Mouse (Mus musculus) 3134 (cell line): ENCODE measurements around the gene Cd164l2.

Experiments
- DNase-seq: peaks from one replicate; pipeline ENCODE4 v3.0.0-alpha.2; 2011; ENCODE audit warnings: low spot score; ENCODE audit not compliant: insufficient read length; ENCODE audit errors: extremely low read depth

The Cd164l2 gene

DNA sequence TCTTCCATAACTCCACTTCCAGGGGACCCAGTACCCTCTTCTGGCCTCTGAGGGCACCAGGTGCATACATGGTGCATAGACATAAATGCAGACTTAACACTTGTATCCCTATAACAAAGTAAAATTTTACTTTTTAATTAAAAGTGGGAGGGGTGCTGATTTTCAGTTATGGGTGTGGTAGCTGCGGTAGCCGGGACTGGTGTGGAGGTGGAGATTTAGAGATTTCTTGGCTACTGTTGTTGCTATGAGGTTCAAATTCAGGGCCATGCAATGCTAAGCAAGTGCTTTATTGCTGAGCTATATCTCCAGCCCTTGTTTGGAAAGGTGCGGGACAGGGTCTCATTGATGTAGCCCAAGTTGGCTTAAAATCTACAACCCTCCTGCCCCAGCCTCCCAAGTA lies 6.8 kb downstream of the Cd164l2 start:
- DNase-seq = no peak

DNA sequence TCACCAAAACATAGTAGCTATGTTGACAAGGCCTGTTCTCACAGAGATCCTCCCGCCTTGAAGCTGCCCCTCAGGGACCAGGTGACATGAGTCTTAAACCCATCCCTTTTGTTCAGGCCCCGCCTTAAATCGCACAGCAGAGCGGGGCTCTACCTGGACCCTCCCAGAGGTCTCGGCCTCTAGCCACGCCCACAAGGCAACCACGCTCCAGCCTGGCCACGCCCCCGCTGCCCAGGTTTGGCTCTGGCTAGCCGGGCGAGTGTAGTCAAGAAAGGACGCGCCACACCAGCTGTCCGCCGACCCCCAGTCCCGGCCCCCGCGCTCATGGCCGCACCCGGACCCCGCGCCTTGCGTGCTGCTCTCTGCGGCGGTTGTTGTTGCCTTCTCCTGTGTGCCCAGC lies 8.7 kb downstream of the Cd164l2 start:
- no peak for DNase-seq

DNA sequence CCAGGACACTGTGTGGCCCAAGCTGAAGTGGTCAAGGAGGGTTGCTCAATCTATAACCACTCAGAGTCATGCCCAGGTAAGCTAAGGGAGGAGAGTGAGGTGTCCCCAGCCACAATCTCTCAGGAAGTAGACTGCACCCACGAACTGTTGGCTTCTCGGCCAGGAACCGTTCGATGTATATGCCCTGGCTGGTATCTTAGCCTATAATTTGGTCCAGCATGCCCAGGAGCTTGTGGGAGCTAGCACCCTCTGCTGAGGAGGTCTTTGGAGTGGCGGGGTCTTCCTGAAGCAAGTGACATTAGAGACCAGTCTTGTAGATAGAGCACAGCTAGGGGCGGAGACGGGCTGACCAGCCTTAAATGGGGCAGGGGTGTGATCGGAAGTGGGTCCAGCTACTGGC lies 9.8 kb downstream of the Cd164l2 start:
- no peak for DNase-seq

DNA sequence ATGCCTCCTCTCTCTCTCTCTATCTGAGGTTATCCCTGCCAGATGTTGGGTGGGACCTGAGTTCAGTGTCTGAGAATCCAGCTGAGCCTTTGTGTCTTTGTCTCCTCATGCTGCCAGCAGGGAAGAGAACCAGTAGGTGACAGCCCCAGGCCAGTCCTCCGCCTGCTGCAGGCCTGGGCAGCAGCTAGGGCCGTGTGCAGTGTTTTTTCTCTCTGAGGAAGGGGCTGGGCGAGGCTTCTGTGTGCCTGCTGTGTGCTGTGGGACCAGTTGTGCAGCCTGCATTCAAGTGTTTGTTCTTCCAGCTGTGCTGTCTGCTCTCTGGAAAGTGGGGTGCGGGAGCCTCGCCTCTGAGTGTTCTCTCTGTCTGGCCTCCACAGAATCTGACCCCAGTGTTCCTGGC lies 11.9 kb downstream of the Cd164l2 start:
- DNase-seq = no peak

DNA sequence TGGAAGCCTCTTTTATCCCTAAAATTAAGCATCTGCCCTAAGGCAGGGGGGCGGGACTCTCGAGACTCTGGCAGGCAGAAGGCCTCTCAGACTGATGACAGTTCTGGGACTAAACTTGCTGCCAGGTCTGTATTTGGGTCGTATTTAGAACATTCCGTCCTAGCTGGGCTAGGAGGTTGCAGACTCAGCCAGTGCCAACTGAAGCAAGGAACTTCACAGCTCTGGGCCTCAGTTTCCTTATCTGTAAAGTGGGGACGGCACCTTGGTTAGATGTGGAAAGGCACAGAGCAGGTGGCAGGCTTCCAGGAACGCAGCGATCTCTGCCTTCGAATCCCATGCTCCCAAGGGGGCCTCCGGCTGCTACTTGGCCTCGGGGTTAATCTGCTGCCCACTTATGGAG lies 14.1 kb downstream of the Cd164l2 start:
- DNase-seq = no peak

DNA sequence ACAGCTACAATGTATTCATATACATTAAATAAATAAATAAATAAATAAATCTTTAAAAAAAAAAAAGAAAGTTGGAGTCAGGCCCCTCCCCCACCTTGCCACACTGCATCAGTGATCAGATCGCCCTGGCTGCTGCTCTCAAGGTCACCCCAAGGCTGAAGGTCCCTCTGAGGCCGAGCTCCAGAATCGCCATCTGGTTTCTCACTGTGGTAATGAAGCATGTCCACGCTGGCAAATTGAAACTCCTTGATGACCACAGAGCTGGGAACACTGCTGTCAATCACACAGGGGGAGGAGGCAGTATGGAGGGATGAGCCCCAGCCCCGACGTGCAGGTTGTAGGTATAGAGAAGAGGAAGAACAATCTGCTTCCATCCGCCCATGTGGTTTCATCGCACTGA lies 15.7 kb downstream of the Cd164l2 start:
- DNase-seq = no peak

DNA sequence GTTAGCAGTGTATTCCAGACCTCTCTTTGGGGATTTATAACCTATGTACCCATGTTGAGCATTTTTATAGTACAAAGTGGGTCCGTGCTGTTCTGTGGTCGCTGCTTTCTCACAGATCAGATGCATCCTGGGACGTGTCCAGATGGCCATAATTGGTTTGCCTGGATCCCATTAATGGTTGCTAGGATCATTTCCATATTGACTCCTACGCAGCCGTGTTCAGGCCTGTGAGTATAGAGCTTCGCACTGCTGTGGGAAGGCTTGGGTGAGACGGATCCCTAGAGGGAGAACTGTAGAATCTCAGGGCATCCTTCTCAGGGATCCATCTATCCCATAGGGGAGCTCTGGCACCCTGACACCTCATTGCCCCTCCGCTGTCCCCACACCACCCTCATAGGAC lies 17.7 kb downstream of the Cd164l2 start:
- no peak for DNase-seq

DNA sequence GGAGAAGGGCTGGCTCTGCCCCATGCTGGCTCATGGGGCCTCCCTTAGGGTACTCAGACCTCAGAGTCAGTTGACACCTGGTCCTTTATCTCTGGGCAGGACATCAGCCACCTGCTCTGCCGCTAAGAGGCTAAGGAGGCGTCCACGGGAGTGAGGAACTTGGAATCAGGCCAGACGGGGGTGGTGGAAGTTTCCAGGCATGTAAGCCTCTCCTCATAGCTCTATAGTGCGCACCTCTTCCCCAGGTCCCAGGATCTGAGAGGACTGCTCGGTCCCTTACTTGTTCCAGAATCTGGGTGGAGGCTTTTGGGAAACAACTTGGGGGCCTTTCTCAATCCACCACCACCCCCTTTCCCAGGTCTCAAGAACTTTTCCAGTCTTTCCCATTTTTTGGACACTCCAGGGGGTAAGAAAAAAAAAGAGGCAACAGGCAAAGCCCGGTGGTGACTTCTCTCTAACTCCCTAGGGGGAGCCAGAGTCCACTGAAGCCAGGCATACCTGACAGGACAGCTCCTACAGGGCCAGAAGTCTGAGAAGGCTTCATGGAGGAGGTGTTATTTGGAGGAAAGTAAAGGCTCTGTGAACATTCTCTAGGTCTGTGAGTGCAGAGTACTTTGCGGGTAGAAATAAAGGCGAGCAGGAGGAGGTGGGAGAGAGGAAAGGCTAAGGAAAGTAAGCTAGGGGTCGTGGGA lies 21.5 kb downstream of the Cd164l2 start:
- no peak for DNase-seq

DNA sequence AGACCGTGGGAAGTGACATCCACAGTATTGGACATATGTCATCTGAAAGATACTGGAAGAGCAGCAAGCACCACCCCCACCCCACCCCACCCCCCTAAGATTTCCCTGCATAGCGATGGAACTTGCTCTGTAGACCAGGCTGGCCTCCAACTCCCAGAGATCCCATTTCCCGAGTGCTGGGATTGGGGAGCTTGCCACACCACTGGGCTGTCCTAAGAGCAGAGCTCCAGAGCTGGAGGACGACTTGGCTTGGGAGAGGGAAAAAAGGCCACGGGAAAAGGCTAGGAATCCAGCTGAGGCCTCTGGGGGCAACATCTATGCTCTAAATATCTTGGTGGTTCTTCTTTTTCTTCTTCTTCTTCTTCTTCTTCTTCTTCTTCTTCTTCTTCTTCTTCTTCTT lies 22.8 kb downstream of the Cd164l2 start:
- DNase-seq = no peak

DNA sequence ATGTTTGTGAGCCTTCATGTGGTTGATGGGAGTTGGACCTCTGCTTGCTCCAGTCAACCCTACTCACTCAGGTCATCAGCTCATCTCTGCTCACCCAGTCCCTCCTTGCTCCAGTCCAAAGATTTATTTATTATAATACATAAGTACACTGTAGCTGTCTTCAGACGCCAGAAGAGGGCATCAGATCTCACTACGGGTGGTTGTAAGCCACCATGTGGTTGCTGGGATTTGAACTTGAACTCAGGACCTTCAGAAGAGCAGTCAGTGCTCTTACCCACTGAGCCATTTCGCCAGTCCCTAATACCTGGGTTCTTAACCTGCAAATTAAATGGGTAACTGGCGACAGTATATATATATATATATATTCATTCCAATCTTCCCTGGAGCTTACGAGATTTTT lies 23.5 kb downstream of the Cd164l2 start:
- no peak for DNase-seq

DNA sequence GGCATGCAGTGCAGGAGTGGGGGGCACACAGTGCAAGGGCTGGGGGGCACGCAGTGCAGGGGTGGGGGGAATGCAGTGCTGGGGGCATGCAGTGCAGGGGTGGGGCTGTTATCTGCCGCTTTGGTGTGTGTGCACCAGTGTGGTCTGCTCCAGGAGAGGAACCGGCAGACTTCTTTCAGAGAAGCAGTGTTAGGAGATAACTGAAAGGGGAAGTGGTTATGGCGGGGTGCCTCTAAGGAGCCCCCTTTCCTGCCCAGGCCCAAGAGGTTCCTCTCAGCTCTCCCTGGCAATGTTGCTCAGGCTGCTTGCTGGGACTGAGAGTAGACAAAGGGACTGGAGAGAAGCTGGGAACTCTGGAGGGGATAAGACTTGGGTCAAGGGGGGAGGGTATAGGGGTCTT lies 26.0 kb downstream of the Cd164l2 start:
- no peak for DNase-seq

DNA sequence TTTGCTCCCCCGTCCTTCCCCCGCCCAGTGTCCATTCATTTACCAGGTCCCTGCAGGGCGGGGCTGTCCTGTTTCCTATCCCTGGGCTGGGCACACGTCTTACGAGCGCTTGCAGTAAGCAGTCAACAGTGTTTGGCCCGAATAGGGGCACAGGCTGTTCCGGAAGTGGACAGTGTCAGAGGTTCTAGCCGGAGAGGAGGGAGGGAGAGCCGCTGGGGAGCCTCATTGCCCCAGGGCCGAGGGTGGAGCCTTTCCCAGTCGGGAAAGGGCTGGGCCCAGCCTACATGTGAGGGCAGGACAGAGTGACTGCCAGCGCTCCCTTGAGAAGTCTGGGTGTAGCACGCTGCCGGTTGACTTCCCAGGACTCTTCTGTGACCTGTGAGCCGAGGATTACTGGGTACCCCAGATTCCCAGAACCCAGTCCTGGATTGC lies 28.6 kb downstream of the Cd164l2 start, which contains the start of gene Map3k6:
Map3k6 (plus strand) TSS at position 329 of the 432 bp plus-strand sequence.
- peak; percentile 86 for DNase-seq

DNA sequence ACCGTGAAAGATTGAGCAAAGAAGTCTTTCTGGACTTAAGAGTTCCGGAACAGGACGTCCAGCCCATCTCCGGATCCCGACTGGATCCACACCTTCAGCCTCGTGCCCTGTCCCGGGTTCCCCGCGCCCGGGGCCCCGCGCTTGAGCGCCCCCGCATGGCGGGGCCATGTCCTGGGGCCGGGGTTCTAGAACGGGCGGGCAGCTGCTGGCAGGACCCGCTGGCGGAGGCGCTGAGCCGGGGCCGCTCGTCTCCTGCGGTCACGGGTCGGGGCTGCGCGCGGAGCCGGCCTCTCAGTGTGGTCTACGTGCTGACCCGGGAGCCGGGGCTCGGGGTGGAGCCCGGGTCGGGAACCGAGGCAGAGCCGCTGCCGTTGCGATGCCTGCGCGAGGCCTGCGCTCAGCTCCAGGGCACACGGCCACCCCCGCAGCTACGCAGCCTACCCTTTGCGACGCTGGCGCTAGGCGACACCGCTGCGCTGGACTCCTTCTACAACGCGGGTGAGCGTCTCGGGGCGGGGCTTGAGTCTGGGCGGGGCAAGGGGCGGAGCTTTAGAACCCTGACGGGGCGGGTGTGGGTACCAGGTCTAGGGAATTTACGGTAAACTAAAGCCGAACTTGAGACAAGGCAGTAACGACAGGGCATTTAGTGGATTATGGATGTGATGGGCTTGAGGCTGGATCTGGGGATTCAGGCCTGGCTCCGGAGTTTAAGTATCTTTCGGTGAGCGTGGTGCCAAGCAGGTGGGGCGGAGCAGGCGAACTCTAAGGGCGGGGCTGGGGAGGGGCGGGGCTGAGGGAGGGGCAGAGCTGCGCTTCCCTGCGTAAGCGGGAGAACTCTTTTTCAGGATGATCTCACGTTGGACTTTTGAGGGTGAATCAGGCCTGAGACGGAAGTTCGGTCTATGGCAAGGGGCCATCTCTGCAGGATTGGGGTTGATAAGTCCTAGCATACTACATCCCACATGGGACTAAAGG lies 29.3 kb downstream of the Cd164l2 start:
- peak; percentile 86 for DNase-seq

DNA sequence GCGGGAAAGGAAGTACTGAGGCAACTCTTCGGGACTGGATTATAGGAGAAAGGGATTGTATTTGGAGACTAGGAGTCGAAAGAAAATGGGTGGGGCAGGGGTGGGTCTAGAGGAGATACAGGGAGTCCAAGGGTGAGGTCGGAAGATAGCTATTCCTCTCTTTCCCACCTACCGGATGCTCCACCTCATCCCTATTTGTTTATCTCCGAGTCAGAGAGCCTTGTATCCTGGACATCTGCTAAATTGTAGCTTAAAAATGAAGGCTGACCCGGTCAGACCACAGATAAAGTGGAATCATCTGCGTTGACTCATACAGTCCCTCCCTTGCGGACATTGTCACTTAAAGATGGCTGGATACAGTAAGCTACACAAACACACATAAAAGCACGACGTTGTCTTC lies 30.0 kb downstream of the Cd164l2 start:
- DNase-seq = no peak

DNA sequence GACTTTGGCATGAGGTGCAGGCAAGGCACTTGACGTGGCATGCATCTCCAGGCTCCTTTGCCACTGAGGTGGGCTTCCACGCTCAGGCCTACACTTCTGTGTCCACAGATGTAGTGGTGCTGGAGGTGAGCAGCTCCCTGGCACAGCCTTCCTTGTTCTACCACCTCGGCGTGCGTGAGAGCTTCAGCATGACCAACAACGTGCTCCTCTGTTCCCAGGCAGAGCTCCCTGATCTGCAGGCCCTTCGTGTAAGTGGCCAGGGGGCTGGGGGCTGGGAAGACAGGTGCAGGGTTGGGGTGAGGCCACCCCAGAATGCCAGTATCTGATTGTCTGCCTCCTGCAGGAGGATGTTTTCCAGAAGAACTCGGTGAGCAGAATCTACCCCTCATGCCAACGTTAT lies 30.8 kb downstream of the Cd164l2 start:
- no peak for DNase-seq

DNA sequence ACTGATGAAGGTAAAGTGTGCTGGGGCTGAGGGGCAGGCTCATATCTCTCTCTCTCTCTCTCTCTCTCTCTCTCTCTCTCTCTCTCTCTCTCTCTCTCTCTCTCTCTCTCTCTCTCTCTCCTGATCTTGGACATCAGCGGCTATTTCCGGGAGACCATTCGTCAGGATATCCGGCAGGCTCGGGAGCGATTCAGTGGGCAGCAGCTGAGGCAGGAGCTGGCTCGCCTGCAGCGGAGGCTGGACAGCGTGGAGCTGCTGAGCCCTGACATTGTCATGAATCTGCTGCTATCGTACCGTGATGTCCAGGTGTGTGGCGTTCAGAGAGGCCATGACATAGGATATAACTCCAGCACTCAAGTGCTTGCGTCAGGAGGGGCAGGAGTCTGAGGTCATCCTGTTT lies 31.6 kb downstream of the Cd164l2 start:
- DNase-seq = no peak

DNA sequence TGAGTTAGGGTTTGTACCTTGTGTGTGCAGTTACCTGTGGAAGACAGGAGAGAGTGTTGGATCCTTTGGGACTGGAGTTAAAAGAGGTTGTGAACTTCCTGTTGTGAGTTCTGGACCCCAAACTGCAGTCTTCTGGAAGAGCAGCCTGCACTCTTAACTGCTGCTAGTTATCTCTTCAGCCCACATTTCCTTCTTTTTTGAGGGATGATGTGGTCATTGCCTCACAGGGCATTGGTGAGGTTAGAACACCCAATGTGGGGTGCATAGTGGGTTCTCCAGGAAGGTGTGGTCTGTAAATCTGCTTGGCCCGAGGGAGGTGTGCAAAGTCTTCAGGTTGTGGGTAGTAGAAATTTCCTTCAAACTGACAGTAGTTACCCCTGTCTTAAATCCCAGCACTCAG lies 32.4 kb downstream of the Cd164l2 start:
- no peak for DNase-seq

DNA sequence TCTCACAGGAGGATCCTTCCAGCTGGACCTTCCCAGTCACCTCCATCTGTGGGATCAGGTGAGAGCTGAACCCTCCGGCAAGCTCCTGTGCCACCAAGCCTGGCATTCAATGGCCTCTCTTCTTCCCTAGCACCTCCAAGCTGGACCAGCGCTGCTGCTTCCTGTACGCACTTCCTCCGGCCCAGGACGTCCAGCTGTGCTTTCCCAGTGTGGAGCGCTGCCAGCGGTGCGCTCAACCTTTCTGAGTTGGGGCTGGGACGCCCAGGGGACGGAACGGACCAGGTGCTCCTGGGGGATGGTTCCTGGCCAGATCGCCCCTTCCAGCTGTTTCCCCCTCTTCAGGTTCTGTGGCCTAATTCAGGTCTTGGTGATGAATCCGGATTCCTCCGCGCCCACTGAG lies 35.1 kb downstream of the Cd164l2 start:
- no peak for DNase-seq

DNA sequence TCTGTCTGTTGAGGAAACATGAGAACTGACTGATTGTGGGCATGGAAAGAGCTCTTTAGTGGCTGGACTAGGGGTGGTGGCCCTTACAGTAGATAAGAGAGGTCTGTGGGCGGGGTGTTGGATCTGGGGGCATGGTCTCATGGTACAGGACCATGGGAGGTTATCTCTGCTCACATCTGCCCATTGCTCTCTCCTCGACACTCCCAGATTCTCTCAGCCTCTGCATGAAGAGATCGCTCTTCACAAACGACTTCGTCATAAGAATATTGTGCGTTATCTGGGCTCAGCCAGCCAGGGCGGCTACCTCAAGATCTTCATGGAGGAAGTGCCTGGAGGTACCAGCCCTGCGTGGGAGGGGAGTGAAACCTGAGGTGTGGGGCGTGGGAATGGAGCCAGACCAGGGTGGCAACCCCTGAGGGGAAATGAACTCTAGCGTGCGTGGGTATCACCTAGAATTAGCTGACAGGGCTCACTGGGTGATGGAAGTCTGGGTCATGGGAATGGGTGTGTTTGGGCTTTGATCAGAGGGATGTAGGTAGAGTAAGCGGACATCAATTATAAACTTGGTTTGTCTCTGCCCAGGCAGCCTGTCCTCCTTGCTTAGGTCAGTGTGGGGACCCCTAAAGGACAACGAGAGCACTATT lies 36.0 kb downstream of the Cd164l2 start:
- DNase-seq = no peak

DNA sequence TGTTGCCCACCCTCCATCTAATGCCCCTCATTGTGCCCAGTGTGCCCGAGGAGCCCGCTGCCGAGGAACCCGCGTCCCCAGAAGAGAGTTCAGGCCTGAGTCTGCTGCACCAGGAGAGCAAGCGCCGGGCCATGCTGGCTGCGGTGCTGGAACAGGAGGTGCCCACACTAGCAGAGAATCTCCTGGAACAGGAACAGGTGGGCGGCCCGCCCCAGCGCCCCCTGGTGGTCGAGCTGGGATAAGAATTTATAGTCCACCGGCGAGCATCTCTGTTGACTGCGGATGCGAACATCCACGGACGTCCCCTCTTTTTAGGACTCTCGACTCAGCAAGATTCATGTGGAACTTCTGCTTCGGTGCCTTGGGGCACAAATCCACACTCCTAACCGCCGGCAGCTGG lies 38.7 kb downstream of the Cd164l2 start:
- peak; percentile 57 for DNase-seq

DNA sequence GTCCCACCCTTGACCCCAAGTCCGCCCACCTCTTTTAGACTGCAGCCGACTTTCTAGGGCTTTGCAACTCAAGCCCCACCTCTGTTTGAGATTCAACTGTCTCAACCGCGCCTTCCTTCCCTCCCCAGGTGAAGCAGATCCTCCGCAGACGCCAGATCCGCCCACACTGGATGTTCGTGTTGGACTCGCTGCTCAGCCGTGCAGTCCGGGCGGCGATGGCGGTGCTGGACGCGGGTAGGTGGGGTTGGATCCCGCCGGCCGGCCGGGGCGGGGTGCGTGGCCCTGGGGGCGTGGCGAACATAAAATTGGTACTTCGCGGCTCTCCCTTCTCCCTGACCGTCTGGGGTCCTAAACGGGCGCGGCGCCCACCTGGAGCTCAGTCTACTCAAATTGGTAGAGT lies 39.3 kb downstream of the Cd164l2 start:
- no peak for DNase-seq
